8 mouse cellular contexts compared by ENCODE assay signal in the genomic region with DNA sequence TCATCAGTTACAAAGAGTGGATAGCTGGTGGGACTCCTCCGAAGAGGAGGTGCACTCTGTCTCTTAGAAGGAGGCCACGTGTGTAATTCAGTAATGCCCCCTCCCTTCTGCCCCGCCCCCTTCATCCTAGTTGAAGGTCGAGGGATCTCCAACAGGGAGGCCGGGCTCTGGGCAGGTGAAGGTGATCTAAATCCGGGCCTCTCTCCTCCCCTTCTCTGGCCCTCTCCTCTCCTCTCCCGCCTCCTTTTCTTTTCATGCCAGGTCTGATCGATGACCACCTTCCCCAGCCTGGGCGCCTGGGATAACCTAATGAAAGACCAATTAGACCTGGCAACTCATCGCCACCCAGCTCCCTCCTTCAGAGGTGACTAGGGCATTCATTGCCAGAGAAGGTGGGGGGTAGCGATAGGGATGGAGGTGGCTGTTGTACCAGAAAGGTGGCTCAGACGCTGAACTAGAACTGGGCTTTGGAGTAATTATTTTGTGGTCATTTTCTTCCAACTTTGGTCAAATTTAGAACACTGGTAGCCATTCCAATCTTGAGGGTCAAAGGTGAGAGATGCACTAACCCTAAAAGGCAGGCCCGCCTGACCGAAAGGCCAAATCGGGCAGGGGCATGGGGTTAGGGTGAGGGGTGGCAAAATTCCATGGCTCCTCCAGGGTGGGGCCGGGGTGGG. TPM values are rescaled to one million over a fixed set of nuclear protein-coding genes. Genes with fewer than 3 reads are reported as not detected.
DNase-seq lines count a peak whose midpoint lies in the region; ATAC-seq and TF ChIP-seq lines count a peak whose summit lies in the region.

No protein-coding gene starts in this region.

- no peak overlapping the region for H3K27ac ChIP-seq in heart, postnatal 0 days (ENCODE audit: low read depth)

- DNase-seq in right cerebral cortex, postnatal 10 days (ENCODE audit: low spot score in 2 of 2): peak; percentile 23 to 25
- DNase-seq in right cerebral cortex, postnatal 25 days: no peak
- DNase-seq in heart, postnatal 0 days (ENCODE audit: low spot score): no peak
- DNase-seq in kidney, postnatal 36 days: peak; percentile 81 to 83
- DNase-seq in ovary, postnatal 10 days (ENCODE audit: low spot score): peak; percentile 19
- DNase-seq in urinary bladder, adult 2 months (ENCODE audit: low spot score): no peak
- DNase-seq in cerebellum, adult 11-12 months: no peak

- 24% methylated on average over 16 of the region's 16 CpGs for WGBS in heart, postnatal 0 days

- H3K4me2 ChIP-seq in heart, postnatal 0 days (ENCODE audit: low read depth, low read length): peak overlapping the region; percentile 55; the same call in 1 of the 2 replicates

- no peak for ATAC-seq in heart, postnatal 0 days (ENCODE audit: insufficient read depth, low read depth)
- no peak for ATAC-seq in CD4-positive, CD25-positive, alpha-beta regulatory T cell, adult 4 months

- H3K4me3 ChIP-seq in heart, postnatal 0 days (ENCODE audit: low read depth, low read length): no peak overlapping the region; the same call in 1 of the 2 replicates

- H3K9ac ChIP-seq in heart, postnatal 0 days (replicated peaks; ENCODE audit: low read depth, low read length): no peak overlapping the region

- no peak for TF ChIP-seq CTCF in heart, postnatal 0 days (IDR thresholded peaks at IDR 0.05; ENCODE audit: low read depth)

- no peak for TF ChIP-seq EP300 in heart, postnatal 0 days (IDR thresholded peaks at IDR 0.05; ENCODE audit: low read depth)

- no peaks in the 10 kb centered on the region for H3K36me3 ChIP-seq in heart, postnatal 0 days (replicated peaks; ENCODE audit: control insufficient read depth, insufficient read depth, low read length)

- H3K4me1 ChIP-seq in heart, postnatal 0 days (ENCODE audit: control insufficient read depth, insufficient read depth): no peaks in the 10 kb centered on the region

- H3K9me3 ChIP-seq in heart, postnatal 0 days (replicated peaks; ENCODE audit: control insufficient read depth, low read length): no peaks in the 10 kb centered on the region

- peaks cover 93% of the 10 kb centered on the region for H3K27me3 ChIP-seq in heart, postnatal 0 days (ENCODE audit: control insufficient read depth, insufficient read depth, low read length)

RNA-seq across cellular contexts. Expression of a gene that starts 1.2 kb away (rescaled TPM):
- 7.5 and 8.3 TPM in 2 replicates for total RNA-seq in heart, postnatal 0 days (2014; rRNA removed; ENCODE audit: low replicate concordance)
- polyA plus RNA-seq in heart, postnatal 0 days (2015; fragmentation: Nextera tagmentation; extraction: Ambion mirVana): 18.2 and 18.9 TPM in 2 replicates
- not detected for polyA plus RNA-seq in CD4-positive, CD25-positive, alpha-beta regulatory T cell, adult 4 months (2017; shearing (Covaris generic))
- polyA plus RNA-seq in urinary bladder, adult 2 months (2012; rRNA removed): 118 and 128 TPM in 2 replicates

Comparison
In these comparisons a context has a peak if more than half of its experiments do, and no peak if none do; other contexts are left out.
1. DNase-seq: peak in right cerebral cortex, postnatal 10 days (2 of 2), kidney, postnatal 36 days (2 of 2) and ovary, postnatal 10 days (single experiment); none in right cerebral cortex, postnatal 25 days (single experiment), heart, postnatal 0 days (single experiment), urinary bladder, adult 2 months (single experiment) and cerebellum, adult 11-12 months (single experiment).
2. RNA of a gene that starts 1.2 kb away (polyA plus RNA-seq): 118 to 128 TPM in urinary bladder, adult 2 months and 18.2 to 18.9 TPM in heart, postnatal 0 days; not detected in CD4-positive, CD25-positive, alpha-beta regulatory T cell, adult 4 months; every median in the first group is over 10 times any median in the second.